Mouse (Mus musculus): Measurements from ENCODE around the gene Dpf1. TPM values are rescaled to one million over a fixed set of nuclear protein-coding genes. Genes with fewer than 3 reads are reported as not detected.

The Dpf1 gene
- total RNA-seq, 1 experiment from 2014 or later = 1.8 TPM

GRCm38 (mm10) chr7:29288942-29289638 is 14.7 kb upstream of the Dpf1 start, which contains the start of gene Ppp1r14a:
Gene Ppp1r14a, plus strand, starts transcription at chr7:29289308.
- peak; percentile 84 for DNase-seq

GRCm38 (mm10) chr7:29289856-29290255 is 13.9 kb upstream of the Dpf1 start:
- DNase-seq = no peak

- no peak for DNase-seq
Measured at GRCm38 (mm10) chr7:29290691-29291485, 12.9 kb upstream of the Dpf1 start.

- no peak for DNase-seq
Measured at GRCm38 (mm10) chr7:29291616-29292457, 11.9 kb upstream of the Dpf1 start.

GRCm38 (mm10) chr7:29292458-29293098 is 11.2 kb upstream of the Dpf1 start:
- no peak for DNase-seq

GRCm38 (mm10) chr7:29293131-29294065 is 10.4 kb upstream of the Dpf1 start:
- peak; percentile 38 for DNase-seq

- DNase-seq = no peak
Measured at GRCm38 (mm10) chr7:29294111-29294761, 9.5 kb upstream of the Dpf1 start.

GRCm38 (mm10) chr7:29295861-29296647 is 7.7 kb upstream of the Dpf1 start:
- DNase-seq = no peak

GRCm38 (mm10) chr7:29296998-29297397 is 6.8 kb upstream of the Dpf1 start:
- peak; percentile 77 for DNase-seq

GRCm38 (mm10) chr7:29301127-29301566 is 2.6 kb upstream of the Dpf1 start:
- DNase-seq = peak; percentile 84

GRCm38 (mm10) chr7:29302641-29303040 is 1.1 kb upstream of the Dpf1 start:
- DNase-seq = no peak

- peak; percentile 19 for DNase-seq
Measured at GRCm38 (mm10) chr7:29304463-29305262, 912 bp downstream of the Dpf1 start.

GRCm38 (mm10) chr7:29305263-29305988 is 1.7 kb downstream of the Dpf1 start:
- DNase-seq = peak; percentile 33

GRCm38 (mm10) chr7:29306108-29306507 is 2.4 kb downstream of the Dpf1 start:
- no peak for DNase-seq

- DNase-seq = peak; percentile 39
Measured at GRCm38 (mm10) chr7:29306619-29307018, 2.9 kb downstream of the Dpf1 start.

- peak; percentile 95 for DNase-seq
Measured at GRCm38 (mm10) chr7:29307350-29308104, 3.8 kb downstream of the Dpf1 start.

- peak; percentile 60 for DNase-seq
Measured at GRCm38 (mm10) chr7:29309221-29309721, 5.5 kb downstream of the Dpf1 start.
